Mouse (Mus musculus) liver, postnatal 0 days (tissue): ENCODE measurements around the gene Fam205c.

Source experiments
- CTCF ChIP-seq: sonication (generic); IDR thresholded peaks from 2 replicates; pipeline ENCODE4 v1.5.1; 2016; ENCODE audit warnings: antibody characterized with exemption, low read depth
- EP300 ChIP-seq: IDR thresholded peaks from 2 replicates; pipeline ENCODE4 v1.6.1; 2016; ENCODE audit warnings: antibody characterized with exemption, low read depth, mild to moderate bottlenecking

- TF ChIP-seq CTCF (no peak), EP300 (no peak)
Measured at GRCm38 (mm10) chr4:42872746-42873435, 1.1 kb downstream of the Fam205c start.
